Mouse (Mus musculus) heart, postnatal 14 days (tissue): Measurements from ENCODE around the gene Cpsf4. TPM values are rescaled to one million over a fixed set of nuclear protein-coding genes. Genes with fewer than 3 reads are reported as not detected.
"Not testable (repeated sequence)": the region's sequence is repeated elsewhere in the genome, so short reads cannot be mapped to it uniquely, and the experiment has no call there.

Experiments used
- DNase-seq, 2 experiments: peaks; one replicate each; pipeline ENCODE4 v3.0.0; 2021 to 2022
- intact Hi-C: fragments of 180-260 bp; cut with DNase I; formaldehyde crosslinking; loops from one replicate; pipeline ENCODE4 v1.15.1; 2025
- long read RNA-seq, 2 experiments: library from polyadenylated mRNA; stranded (forward); transcript quantifications; one replicate each; pipeline ENCODE4 v2.0.0; 2021
- total RNA-seq, 2 experiments: library from RNA; stranded (reverse); gene quantifications; 2 replicates each; pipeline ENCODE4 v1.2.3; 2021

The Cpsf4 gene
- 10 to 100 TPM; 10.3 to 12.4 TPM for total RNA-seq
- long read RNA-seq, experiment 1, transcript Cpsf4-205 (8 exons, 1,713 nt): minor isoform, 5 of 20 reads
- long read RNA-seq, experiment 1, transcript Cpsf4-207 (8 exons, 1,387 nt): major isoform, 10 of 20 reads
- long read RNA-seq, experiment 1, partial matches to known transcripts: 2 of 20 reads
- long read RNA-seq, experiment 1, other reads (novel, unspliced or antisense): 1 of 20 reads
- long read RNA-seq, experiment 2, partial matches to known transcripts: 0 of 9 reads
- long read RNA-seq, experiment 2, other reads (novel, unspliced or antisense): 1 of 9 reads

DNA sequence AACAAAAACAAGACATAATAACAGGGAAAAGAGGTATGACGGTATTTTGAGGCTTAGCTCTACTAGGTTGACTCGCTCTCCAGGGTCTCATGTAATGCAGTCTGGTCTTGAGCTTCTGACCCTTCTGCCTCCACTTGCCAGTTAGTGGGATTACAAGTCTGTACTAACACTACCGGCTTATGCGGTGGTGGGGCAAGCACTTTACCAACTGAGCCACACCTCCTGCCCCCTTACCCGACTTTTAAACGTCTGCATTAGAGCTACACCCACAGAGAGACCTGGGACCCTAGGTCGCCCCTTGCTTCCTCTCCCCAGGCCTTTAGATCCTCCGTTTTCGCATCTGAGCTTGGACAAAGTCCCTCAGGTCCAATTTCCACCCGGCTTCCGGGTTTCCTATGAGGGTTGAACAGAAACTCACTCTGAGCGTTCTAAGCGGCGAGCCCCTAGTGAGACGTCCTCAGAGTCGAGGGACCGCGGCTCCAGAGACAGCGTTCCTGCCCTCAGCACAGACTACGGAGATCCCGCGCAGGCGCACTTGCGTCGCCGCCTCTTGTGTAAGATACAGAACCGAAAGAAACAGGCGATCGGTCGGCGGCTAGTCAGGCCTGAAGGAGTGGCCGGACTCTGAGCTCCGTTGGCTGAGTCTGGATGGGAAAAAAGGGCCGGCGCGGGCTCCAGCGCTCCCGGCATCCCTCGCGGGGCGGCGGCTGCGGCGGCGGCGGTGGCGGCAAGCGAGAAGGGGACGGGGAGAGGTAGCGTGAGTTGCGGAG lies at the start of gene Cpsf4, which contains the start of gene Ptcd1:
TSS of gene Cpsf4 (plus strand) at position 678 of the 770 bp plus-strand sequence.
TSS of gene Ptcd1 (minus strand) at position 573 of the 770 bp plus-strand sequence.
- DNase-seq: peak; percentile 98 to 99

GRCm38 (mm10) chr5:145118005-145118404 lies 49.0 kb upstream of the Cpsf4 start:
- no peak for DNase-seq
- intact Hi-C loops: loop anchor here (2.0 kb wide), 1 partner anchor 15 kb away; no protein-coding TSS in a partner anchor

More for the DNA sequence above, at the start of gene Cpsf4, which contains the start of gene Ptcd1:
- intact Hi-C loops: loop anchor here (2.0 to 5.0 kb wide), 2 partner anchors 26 to 66 kb away; partner anchors contain the start of genes Bud31, Pdap1 and Zfp655

- DNase-seq: no peak
- intact Hi-C loops: loop anchor here (2.0 kb wide), 1 partner anchor 14 kb away; no protein-coding TSS in a partner anchor
Measured at GRCm38 (mm10) chr5:145118461-145118860, 48.6 kb upstream of the Cpsf4 start.

DNA sequence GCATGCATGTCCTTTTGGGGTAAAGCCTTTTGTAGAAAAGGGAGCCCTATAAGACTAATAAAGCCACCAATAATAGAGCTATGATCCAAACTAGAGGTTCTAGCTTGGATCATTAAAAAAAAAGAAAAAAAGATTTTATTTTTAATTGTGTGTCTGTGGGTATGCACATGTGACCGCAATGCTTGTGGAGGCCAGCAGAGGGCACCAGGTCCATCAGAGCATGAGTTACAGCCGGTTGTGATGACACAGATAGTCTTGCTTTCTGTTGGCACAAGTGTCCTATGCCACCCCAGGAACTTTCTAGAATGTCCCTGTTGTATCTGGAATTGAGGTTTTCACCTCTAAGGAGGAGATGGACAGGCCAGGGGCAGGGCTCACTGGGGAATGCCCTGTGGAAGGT lies 47.6 kb upstream of the Cpsf4 start:
- no peak for DNase-seq
- intact Hi-C loops: loop anchor here (2.0 kb wide), 1 partner anchor 13 kb away; no protein-coding TSS in a partner anchor

GRCm38 (mm10) chr5:145120921-145121320 lies 46.1 kb upstream of the Cpsf4 start:
- peak in 1 of 2 experiments; percentile 33 for DNase-seq
- intact Hi-C loops: no loop called here

- intact Hi-C loops: no loop called here
- DNase-seq: no peak
Measured at GRCm38 (mm10) chr5:145123396-145123795, 43.6 kb upstream of the Cpsf4 start.

DNA sequence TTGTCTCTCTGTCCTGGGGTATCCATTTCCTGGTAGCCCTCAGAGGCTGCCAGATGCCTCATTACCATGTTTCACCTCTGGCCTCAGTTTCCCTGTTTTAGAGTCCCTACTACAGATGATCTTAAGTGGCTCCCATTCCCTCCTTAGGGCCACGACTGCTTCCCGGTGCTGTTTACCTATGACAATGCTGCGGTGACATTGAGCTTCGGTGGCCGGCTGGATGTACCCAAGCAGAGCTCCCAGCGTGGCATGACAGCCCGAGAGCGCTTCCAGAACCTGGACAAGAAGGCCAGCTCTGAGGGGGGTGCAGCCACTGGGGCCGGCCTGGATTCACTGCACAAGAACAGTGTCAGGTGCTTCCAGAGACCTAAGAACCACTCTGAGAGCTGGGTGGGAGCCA lies 40.4 kb upstream of the Cpsf4 start:
- no peak for DNase-seq

GRCm38 (mm10) chr5:145129124-145129523 lies 37.9 kb upstream of the Cpsf4 start:
- peak; percentile 47 to 55 for DNase-seq
- intact Hi-C loops: no loop called here

More for the DNA sequence above, 40.4 kb upstream of the Cpsf4 start:
- intact Hi-C loops: no loop called here

- DNase-seq, intact Hi-C loops: not testable (repeated sequence)
Measured at GRCm38 (mm10) chr5:145129773-145130172, 37.2 kb upstream of the Cpsf4 start.

DNA sequence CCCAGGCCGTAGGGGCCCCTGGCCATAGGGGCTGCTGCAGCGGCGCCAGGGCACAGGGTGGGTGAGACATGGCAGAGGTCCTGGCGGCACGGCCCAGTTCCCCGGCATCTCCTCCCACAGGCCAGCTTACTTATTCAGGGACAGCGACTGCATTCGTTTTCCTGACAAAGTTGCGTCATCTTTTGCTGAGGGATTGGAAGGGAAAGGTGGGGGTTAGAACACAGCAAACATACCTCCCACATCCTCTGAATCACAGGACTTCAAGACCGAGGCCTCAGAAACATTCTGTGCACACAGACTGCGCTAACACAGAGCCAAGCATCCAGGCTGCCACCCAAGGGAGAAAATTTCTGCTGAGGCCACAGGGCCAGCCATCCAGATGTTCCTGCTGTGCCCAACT lies 36.8 kb upstream of the Cpsf4 start:
- peak in 1 of 2 experiments; percentile 19 for DNase-seq
- intact Hi-C loops: no loop called here

DNA sequence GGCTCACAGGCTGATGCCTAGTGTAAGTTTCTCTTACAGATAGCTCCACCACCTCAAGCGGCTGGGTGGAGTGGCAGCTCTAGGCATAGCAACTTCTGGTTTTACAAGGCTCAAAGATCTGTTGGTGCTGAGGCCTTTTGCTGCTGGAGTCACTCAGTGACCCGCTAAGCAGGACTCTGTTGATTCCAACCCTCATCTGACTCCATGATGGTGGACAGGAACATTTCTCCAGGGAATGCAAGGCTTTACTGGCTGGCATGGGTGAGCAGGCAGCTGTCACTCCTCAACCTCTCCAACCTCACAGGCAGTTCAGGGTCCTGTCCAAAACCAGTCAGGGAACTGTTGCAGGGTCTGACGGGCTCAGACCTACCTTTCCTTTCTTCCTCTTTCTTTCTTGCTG lies 36.0 kb upstream of the Cpsf4 start:
- intact Hi-C loops: no loop called here
- no peak for DNase-seq

DNA sequence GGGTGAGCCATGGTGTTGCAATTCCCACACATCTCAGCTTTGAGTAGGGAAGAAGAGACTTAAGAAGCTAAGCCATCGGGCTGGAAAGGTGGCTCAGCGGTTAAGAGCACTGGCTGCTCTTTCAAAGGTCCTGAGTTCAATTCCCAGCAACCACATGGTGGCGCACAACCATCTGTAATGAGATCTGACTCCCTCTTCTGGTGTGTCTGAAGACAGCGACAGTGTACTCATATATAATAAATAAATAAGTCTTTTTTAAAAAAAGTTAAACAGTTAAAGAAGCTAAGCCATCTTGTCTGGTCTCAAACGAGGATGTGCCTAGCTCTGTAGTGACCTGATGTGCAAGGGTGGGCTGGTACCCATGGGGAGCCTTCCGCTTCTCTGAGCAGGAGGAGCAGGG lies 33.7 kb upstream of the Cpsf4 start:
- intact Hi-C loops: loop anchor here (2.0 kb wide), 1 partner anchor 14 kb away; no protein-coding TSS in a partner anchor
- DNase-seq: not testable (repeated sequence)

- intact Hi-C loops: no loop called here
- DNase-seq: no peak
Measured at GRCm38 (mm10) chr5:145138836-145139235, 28.2 kb upstream of the Cpsf4 start.

DNA sequence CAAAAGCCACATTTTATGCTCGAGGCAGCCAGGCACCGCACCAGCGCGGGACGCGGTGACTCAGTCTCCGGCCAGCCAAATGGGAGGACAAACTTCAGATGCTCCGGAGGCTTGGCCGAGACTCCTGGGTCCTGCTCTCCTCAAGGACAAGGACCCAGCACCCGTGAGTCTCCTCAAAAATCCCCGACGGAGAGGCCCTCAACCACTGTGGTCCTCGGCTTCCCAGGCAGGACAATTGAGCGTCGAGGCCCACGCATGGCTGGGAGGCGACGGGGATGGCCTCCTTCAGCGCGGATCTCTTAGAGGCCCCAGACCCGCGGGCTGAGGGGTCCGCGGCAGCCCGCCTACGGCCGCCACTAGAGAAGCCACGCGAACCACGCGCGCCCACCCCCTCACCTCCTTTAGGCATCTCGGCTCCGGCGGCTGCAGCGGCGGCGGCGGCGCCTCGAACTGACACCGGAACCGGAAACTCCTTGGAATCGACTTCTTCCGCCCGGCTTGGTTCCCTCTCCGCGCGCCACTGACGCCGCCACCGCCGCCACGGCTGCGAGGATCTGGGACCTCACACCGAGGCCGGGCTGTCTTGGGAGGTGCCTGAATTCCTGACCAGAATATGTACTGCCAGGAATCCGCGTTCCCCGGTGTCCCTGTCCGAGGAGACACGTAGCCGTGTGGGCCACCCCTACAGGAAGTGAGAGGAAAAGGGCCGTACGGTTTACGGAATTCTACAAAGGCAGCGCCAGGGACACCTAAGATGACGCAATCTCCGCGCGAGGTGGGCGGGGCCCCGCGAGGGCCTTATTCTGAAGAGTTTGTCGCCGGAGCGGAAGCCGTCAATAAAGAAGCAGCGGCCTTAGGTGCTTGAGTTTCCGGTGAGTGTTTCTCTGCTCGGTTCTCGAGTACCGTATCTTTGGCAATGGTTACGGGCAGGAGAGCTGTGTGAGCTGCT lies 27.2 kb upstream of the Cpsf4 start, which contains the start of the genes Pdap1 and Bud31:
TSS of gene Pdap1 (minus strand) at position 668 of the 949 bp plus-strand sequence.
TSS of gene Bud31 (plus strand) at position 792 of the 949 bp plus-strand sequence.
- intact Hi-C loops: loop anchor here (2.0 kb wide), 2 partner anchors 27 to 65 kb away; partner anchors contain the start of genes Cpsf4, Ptcd1 and Zkscan5

DNA sequence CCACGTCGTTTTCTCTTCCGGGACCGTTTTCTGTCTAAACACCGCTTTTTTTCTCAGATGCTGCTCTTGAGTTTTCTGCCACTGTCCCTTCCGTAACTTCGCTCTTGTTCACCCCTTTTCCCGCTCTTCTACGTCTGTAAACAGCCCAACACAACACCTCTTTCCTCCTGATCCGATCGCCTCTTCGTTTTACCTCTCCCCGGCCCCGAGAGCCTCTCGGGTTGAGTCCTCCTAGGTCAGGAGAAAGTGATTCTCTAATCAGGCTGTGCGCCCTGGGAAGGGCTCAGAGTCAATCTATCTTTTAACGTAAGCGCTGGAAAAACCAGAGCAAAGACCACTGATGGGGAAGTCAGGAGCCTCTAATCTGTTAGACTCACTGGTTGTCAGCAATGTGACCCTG lies 26.4 kb upstream of the Cpsf4 start:
- no peak for DNase-seq
- intact Hi-C loops: loop anchor here (2.0 kb wide), 2 partner anchors 26 to 64 kb away; partner anchors contain the start of genes Cpsf4, Ptcd1 and Zkscan5

More for the DNA sequence above, 27.2 kb upstream of the Cpsf4 start, which contains the start of the genes Pdap1 and Bud31:
- peak; percentile 95 to 96 for DNase-seq

GRCm38 (mm10) chr5:145147748-145148147 lies 19.3 kb upstream of the Cpsf4 start:
- DNase-seq: no peak
- intact Hi-C loops: no loop called here

- intact Hi-C loops: no loop called here
- DNase-seq: no peak
Measured at GRCm38 (mm10) chr5:145149294-145149693, 17.7 kb upstream of the Cpsf4 start.

- intact Hi-C loops: no loop called here
- DNase-seq: no peak
Measured at GRCm38 (mm10) chr5:145152690-145153089, 14.3 kb upstream of the Cpsf4 start.

DNA sequence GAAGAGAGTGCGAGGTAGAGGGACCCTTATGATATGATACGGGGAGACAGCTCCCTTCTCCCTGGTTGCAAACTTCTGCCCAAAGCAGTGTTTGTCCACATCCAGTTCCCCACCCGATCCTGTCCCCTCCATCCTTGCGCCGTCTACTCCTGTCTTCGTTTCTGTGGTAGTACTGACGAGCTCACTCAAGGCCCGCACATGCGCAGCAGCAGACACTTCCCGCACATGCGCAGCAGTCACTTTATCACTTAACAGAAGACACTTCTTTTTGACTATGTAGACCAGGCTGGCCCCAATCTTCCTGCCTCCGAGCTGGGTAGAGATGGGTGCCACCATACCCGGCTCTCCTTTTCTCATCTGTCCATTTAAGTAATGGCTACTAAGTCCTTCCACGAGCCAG lies 5.7 kb upstream of the Cpsf4 start:
- no peak for DNase-seq
- intact Hi-C loops: no loop called here
